Mouse (Mus musculus): ENCODE data around the gene Inmt.
A peak's percentile ranks its signal among the peaks of the same experiment; 100 is the strongest.
"Not testable (repeated sequence)": the region's sequence is repeated elsewhere in the genome, so short reads cannot be mapped to it uniquely, and the experiment has no call there.

The Inmt gene

GRCm38 (mm10) chr6:55174741-55175181, at the start of gene Inmt:
Gene Inmt, minus strand, starts transcription at chr6:55175043.
- peak; percentile 46 for DNase-seq

DNA sequence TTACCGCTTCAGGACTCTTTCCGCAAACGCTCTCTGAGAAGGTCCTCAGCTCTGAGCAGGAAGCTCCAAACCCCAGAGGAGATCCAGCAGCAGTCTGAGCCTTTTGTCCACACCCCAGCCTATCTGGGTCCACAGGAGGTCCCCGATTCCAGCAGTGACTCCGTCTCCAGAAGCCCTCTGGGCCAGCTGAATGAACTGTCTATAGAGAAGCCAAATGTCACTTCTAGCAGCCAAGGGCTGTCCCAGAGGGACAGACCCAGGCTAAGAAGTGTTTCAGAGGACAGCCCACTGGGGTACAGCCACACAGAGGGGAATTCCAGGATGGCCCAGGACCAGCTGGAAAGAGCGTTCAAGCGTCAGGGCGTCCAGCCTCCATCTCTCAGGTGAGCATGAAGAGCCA, 49.1 kb upstream of the Inmt start:
- DNase-seq = no peak

GRCm38 (mm10) chr6:55218232-55218631, 43.4 kb upstream of the Inmt start:
- no peak for DNase-seq

DNA sequence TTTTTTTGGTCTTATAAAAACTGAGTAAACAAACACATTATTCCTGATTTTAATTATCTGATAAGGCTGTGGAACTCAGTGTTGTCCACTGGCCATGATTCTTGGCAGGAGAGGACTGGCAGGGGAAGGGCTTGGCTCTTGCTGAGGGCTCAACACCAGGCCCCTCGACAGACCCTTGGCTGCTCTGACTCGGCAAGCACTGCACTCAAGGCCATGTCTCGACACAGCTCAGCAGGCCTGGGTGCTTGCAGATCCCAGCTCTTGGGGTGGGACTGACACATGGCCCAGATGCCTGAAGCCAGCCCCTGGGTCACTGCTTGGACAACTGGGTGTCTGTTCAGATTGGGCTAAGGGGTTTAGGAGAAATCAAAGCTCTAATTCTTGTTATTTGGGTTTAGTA, 39.7 kb upstream of the Inmt start:
- peak; percentile 59 for DNase-seq

- DNase-seq = no peak
Measured at GRCm38 (mm10) chr6:55210423-55211365, 35.9 kb upstream of the Inmt start.

DNA sequence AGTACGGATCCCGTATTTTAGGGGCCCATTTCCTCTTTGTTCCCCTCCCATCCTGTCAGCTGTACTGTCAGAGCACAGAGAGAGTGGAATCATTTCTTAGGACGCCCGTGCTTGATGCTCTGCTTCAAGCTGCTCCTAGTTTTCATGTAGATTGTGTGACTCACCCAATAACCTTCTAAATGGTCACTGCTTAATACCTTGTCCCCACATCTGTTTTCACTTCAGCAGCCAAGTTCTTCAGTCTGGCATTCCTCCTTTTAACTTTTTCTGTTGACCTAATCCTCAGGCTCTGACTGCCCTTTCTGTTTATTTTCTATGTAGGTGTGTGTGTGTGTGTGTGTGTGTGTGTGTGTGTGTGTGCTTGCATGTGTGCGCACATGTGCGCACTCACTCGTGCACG, 32.9 kb upstream of the Inmt start:
- no peak for DNase-seq

DNA sequence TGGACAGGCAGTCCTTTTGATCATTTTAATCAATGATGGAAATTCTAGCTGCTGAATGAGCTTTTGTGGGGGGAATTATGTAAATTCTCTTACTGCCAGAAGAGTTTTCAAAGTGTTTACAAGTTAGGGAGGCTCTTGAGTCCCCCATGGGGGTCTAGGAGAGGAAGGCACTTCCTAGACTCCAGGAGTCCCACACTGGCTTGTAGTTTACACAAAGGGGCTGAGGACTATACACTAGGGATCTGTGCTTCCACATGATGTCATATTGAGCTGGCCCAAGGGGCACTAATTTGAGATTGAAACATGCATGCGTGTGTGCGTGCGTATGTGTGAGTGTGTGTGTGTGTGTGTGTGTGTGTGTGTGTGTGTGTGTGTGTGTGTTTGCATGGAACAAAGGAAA, 29.1 kb upstream of the Inmt start:
- no peak for DNase-seq

DNA sequence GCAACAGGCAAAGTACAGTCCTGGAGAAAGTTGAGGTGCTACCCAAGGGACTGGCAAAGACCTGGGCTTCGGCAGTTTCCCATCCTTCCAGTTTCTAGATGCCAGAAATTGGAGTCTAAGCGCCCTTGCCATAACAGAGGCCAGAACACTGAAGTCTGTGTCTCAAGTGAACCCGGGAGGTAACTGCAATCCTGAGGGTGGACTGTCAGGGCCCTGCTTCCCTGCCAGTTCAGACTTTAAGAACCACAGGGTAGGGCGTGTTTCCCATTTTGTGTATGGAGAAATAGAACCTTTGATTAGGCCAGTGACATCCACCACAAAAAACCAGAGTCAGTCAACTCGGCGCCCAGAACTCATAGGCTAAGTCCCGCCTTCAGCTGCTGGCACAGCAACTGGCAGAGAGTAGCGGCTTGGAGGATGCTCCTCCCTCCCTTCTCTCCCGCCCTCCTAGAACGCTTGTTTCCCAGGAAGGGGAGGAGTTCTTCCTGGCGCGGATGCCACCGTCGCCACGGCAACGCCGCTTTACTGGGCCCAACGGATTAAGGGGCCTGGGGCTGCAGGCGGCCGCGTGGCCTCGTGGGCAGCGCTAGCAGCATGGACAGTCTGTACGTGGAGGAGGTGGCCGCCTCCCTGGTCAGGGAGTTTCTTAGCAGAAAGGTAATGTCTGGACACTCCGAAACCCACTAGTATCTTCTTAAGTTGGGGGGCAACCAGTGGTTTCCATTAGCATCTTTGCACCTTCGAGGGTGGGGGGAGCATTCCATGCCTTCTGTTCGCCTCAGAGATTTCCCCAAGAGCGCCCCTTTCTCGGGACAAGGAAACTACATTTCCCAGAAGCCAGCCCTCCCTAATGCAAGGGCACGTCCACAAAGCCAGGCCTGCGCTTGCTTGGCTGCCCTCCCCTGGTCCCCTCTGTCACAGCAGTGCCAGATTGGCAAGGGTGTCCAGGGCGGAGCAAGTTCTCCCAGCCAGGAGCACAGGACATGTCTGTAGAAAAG, 28.4 kb upstream of the Inmt start, which contains the start of gene Mindy4:
Mindy4 (plus strand) TSS at position 471 of the 998 bp plus-strand sequence.
- peak; percentile 93 for DNase-seq

DNA sequence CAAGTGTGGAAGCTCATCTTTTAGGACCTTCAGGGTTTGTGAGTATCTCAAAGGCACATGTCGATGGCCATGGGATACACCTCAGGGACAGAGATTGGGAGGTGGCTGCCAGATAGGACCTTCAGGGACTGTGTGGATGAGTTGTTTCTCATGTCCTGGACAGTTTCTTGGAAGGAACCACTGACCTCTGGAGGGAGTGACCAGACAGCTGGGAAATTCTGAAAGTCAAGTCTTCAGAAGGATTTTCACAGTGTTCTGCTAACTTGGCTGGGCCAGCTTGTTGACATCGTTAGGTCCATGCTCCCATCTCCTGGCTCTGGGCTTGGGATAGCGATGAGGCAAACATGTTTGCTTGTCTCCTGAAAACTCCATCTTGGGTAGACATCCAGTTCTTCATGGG, 24.2 kb upstream of the Inmt start:
- no peak for DNase-seq

GRCm38 (mm10) chr6:55193171-55193570, 18.3 kb upstream of the Inmt start:
- no peak for DNase-seq

DNA sequence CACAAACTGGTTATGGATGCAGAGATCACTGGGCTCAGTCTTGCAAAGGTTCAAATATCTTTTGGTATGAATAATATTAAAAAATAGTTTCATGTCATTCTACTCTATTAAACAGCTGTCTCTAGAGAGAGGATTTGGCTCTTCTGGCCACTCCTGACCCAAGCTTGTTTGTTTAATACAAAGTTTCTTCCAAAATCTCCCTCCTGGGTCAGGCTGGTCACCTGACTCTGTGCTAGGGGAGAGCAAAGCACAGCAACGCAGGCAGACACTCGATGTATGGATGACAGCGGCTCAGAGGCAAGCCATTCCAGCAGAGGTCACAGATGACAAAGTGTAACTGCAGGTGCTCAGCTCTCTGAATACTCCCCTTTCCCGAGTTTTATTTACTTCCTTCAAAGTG, 16.7 kb upstream of the Inmt start:
- DNase-seq = no peak

DNA sequence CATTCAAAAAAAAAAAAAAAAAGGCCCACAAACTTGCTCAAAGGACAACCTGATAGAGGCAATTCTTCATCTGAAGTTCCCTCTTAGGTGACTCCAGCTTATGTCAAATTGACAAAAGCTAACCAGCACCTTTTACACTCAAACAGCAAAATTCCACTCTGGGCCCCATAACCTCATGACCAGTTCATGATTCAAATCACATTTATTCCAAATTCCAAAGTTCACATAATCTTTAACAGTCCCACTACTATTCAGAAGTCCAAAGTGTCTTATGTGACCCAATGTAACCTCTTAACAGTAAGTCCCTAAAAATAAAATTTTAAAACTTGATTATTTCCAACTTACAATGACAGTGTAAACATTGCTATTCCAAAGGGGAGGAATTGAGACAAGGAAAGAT, 14.6 kb upstream of the Inmt start:
- no peak for DNase-seq

DNA sequence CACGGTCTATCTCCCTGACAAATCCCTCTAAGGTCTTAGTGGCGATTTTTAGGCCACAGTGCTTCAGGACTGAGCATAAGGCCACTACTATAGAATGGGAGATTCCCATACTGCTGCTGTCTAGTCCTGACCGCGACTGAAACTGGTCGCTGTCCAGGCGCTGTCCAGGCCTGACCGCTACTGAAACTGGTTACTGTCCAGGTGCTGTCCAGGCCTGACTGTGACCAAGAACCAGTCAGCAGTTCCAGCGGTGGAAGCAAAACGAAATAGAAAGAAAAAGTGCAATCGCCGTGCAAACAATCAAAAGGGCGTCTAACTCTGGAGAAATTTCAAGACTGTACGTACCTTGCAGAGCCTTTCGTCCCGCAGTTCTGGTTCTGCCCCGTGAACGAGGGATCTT, 13.0 kb upstream of the Inmt start:
- DNase-seq = not testable (repeated sequence)

- no peak for DNase-seq
Measured at GRCm38 (mm10) chr6:55182655-55183430, 8.0 kb upstream of the Inmt start.

DNA sequence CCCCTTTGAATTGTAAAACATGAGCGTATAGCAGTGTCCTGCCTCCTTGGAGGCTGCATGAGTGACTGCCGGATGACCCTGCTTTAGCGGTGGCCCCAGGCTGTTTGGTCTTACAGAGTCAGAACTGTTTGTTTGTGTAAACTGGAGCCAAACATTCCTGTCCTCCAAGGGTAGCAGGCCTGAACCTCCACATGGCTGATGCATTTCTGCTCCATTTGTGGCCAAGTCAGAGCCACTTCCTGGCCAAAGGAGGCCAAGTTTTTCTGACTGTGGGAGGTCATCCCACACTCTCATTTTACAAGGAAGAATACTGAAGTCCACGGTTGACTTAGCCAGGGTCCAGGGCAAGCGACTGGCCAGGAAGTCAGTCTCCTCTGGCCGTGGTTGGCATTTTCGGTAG, 4.7 kb upstream of the Inmt start:
- peak; percentile 51 for DNase-seq

DNA sequence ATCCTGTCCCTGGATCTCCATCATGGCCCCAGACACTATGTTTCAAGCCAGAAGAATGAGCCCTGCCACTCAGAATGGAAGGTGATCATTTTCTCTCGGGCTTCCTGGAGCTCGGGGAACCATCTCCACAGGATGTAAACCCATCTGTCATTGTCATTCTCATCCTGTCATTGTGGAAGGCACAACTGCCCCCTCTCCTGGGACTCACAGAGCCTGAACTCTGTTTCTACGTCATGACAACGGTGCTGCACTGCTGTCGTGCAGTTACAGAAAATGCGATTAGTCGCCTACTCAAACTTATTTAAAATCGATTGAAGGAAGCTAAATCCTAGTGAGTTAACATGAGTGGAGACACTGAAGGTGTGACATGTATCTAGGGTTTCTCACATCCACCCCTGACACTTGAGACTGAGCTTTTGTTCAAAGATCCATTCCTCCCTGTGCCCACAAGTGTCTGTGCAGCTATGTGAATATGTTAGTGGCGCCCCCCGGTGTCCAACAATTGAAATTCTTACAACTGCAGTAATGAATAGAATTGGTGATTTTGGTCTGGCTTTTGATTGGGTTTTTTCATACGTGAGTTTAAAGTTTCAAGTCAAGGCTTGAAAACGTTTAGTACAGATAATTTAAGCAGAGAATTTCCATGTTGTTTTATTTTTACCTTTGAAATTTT, 2.4 kb upstream of the Inmt start:
- no peak for DNase-seq

DNA sequence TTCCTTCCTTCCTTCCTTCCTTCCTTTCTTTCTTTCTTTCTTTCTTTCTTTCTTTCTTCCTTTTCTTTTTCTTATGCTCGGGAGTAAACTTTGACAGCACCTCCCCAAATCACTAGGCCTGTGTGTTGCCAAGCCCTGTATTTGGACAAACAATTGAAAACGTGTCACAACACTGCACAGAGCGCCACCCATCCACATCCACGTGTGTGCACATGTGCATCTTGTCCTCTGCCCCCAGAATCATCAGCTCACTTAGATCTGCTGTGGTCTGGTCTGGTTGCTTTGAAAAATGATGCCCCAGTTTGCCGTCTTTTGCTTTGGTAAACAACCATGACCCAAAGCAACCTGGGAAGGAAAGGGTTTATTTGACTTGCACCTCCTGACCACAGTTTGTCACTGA, 1.0 kb upstream of the Inmt start:
- DNase-seq = no peak

DNA sequence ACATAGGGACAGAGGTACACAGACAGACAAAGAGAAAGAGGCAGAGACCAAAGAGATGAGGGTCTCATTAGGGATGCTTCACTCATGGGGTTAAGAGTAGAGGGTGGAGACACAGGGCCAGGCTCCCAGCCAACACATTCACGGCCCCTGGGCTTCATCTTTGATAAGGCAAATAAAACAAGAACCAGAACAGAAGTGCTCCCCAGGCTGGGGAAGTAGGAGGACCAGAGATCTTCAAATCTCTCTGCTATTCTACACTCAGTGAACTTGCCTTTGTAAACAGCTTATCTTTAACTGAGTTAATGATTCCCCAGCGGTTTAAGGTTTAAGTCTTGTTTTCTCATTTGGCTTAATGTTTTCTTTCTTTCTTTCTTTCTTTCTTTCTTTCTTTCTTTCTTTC, 613 bp upstream of the Inmt start:
- DNase-seq = peak; percentile 52

- peak; percentile 24 for DNase-seq
Measured at GRCm38 (mm10) chr6:55173941-55174349, 898 bp downstream of the Inmt start.

DNA sequence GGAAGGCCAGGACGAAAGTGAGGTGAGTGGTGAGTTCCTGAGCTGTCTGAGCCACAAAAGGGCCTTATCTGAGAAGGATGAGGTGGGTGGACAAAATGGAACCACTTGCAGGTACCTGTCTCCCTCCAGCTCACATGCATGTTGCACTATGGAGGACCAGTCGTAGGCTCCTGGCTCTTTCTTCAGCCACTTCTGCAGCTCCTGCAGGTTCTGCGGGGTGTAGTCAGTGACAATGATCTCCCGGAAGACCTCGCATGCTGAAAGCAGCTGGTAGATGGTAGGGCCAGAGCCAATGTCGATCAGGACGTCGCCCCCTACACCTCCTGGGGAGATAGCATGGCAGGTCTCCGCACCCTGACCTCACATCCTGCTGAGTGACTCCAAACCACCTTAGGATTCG, 1.7 kb downstream of the Inmt start:
- DNase-seq = no peak

DNA sequence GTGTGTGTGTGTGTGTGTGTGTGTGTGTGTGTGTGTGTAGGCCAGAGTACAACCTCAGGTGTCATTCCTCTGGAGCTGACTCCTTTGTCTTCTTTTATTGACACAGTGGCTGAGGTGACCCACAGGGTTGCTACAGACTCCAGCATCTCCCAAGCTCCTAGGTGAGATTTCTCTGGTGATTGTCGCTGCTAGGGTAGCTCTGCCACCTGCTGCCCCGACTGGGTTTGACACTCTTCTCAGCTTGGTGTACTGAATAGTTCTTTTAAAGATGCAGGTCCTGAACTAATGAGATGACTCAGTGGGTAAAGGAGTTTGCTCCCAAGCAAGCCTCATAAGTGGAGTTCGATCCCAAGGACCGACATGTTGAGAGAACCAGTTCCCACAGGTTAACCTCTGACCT, 3.2 kb downstream of the Inmt start:
- no peak for DNase-seq

- no peak for DNase-seq
Measured at GRCm38 (mm10) chr6:55169818-55170217, 5.0 kb downstream of the Inmt start.

All from kidney, postnatal 14 days (tissue).